Mouse (Mus musculus) liver, postnatal 0 days (tissue): ENCODE results near the gene Ttc7. TPM values are rescaled to one million over a fixed set of nuclear protein-coding genes. Genes with fewer than 3 reads are reported as not detected.

Experiments
- ATAC-seq: fragments of 200-750 bp; cut with Nextera tagmentation; 2 replicates; pipeline ENCODE4 v1.8.0; 2017; ENCODE audit warnings: mild to moderate bottlenecking, moderate library complexity
- DNase-seq: peaks from one replicate; pipeline ENCODE4 v3.0.0-alpha.2; 2016
- H3K27ac ChIP-seq: fragments of 300-500 bp; sonication (generic); 2 replicates; pipeline ENCODE4 v1.5.1; 2014; ENCODE audit warnings: antibody characterized with exemption, moderate library complexity, mild to moderate bottlenecking, low read depth
- H3K27me3 ChIP-seq: fragments of 300-500 bp; sonication (generic); 2 replicates; pipeline ENCODE4 v1.6.1; 2014; ENCODE audit warnings: low read length, control low read depth, mixed read lengths; ENCODE audit not compliant: insufficient read depth
- H3K36me3 ChIP-seq: fragments of 300-500 bp; sonication (generic); replicated peaks from 2 replicates; pipeline ENCODE4 v1.6.1; 2014; ENCODE audit warnings: mild to moderate bottlenecking, control low read depth, low read length, moderate library complexity, mixed read lengths; ENCODE audit not compliant: insufficient read depth
- H3K4me1 ChIP-seq: fragments of 300-500 bp; sonication (generic); 2 replicates; pipeline ENCODE4 v1.6.1; 2014; ENCODE audit warnings: antibody characterized with exemption, mild to moderate bottlenecking, control low read depth; ENCODE audit not compliant: insufficient read depth
- H3K4me2 ChIP-seq: fragments of 300-500 bp; sonication (generic); 2 replicates; pipeline ENCODE4 v1.6.1; 2014; ENCODE audit warnings: low read depth, mild to moderate bottlenecking, low read length, moderate library complexity, mixed read lengths
- H3K4me3 ChIP-seq: fragments of 300-500 bp; sonication (generic); 2 replicates; pipeline ENCODE4 v1.5.1; 2014; ENCODE audit warnings: low read depth, low read length
- H3K9ac ChIP-seq: fragments of 300-500 bp; sonication (generic); replicated peaks from 2 replicates; pipeline ENCODE4 v1.6.1; 2014; ENCODE audit warnings: mild to moderate bottlenecking, moderate library complexity
- H3K9me3 ChIP-seq: fragments of 300-500 bp; sonication (generic); 2 replicates; pipeline ENCODE4 v1.6.1; 2016; ENCODE audit warnings: mild to moderate bottlenecking, control low read depth, low read length, mixed read lengths
- CTCF ChIP-seq: sonication (generic); IDR thresholded peaks from 2 replicates; pipeline ENCODE4 v1.5.1; 2016; ENCODE audit warnings: antibody characterized with exemption, low read depth
- EP300 ChIP-seq: IDR thresholded peaks from 2 replicates; pipeline ENCODE4 v1.6.1; 2016; ENCODE audit warnings: antibody characterized with exemption, low read depth, mild to moderate bottlenecking
- WGBS: fragments of 180-500 bp; shearing (Covaris S2); extraction: QIAGEN DNeasy Blood & Tissue Kit; methylation state at CpG from one replicate; pipeline ENCODE4 v1.1.7; 2014; ENCODE audit not compliant: insufficient replicate concordance; 5-methylcytosine and 5-hydroxymethylcytosine counted together
- polyA plus RNA-seq: library from polyadenylated mRNA; unstranded; fragments of >200 nt; fragmentation: Nextera tagmentation; extraction: Ambion mirVana; gene quantifications from 2 replicates; pipeline ENCODE4 v1.2.1, GENCODE M21; 2015

Ttc7 gene
- polyA plus RNA-seq: 10.1 and 12.1 TPM in 2 replicates

GRCm38 (mm10) chr17:87282706-87283053 is at the start of gene Ttc7:
Ttc7 (plus strand) TSS chr17:87282886.
- under 1% methylated on average over 37 of the region's 38 CpGs for WGBS
- H3K9ac ChIP-seq: peak within 1 kb of the TSS; percentile 97
- no peak for TF ChIP-seq CTCF
- no peak for TF ChIP-seq EP300

DNA sequence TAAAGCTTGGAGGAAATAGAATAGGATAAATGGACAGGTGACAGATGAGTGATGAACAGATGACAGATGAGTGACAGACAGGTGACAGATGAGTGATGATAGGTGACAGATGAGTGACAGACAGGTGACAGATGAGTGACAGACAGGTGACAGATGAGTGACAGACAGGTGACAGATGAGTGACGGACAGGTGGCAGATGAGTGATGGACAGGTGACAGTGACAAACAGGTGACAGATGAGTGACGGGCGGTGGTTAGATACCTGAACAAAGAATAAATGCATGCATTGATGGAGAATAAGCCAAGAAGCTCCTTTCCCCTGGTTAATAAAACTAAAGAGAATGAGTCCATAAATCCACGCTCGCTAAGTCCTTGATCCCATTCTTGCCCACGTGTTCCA is 47.7 kb upstream of the Ttc7 start:
- Histone ChIP-seq H3K9ac (no peak overlapping the region), H3K9me3 (no peaks in the 10 kb centered on the region), H3K4me1 (no peaks in the 10 kb centered on the region), H3K36me3 (no peaks in the 10 kb centered on the region), H3K4me3 (no peak overlapping the region), H3K4me2 (no peak overlapping the region), H3K27ac (no peak overlapping the region), H3K27me3 (no peaks in the 10 kb centered on the region)
- TF ChIP-seq EP300: no peak
- ATAC-seq: no peak
- WGBS: 80% methylated on average over 6 of the region's 6 CpGs
- DNase-seq: no peak

More at GRCm38 (mm10) chr17:87282706-87283053, at the start of gene Ttc7:
- Histone ChIP-seq H3K27me3 (no peaks in the 10 kb centered on the region), H3K9me3 (no peaks in the 10 kb centered on the region), H3K27ac (peak within 1 kb of the TSS; percentile 99), H3K4me1 (peaks cover 50% of the 10 kb centered on the region), H3K4me3 (peak within 1 kb of the TSS; percentile 88), H3K4me2 (peak within 1 kb of the TSS; percentile 99), H3K36me3 (no peaks in the 10 kb centered on the region; the same call in 1 of the 2 replicates)
- ATAC-seq (peak; percentile 90), DNase-seq (peak; percentile 99)

DNA sequence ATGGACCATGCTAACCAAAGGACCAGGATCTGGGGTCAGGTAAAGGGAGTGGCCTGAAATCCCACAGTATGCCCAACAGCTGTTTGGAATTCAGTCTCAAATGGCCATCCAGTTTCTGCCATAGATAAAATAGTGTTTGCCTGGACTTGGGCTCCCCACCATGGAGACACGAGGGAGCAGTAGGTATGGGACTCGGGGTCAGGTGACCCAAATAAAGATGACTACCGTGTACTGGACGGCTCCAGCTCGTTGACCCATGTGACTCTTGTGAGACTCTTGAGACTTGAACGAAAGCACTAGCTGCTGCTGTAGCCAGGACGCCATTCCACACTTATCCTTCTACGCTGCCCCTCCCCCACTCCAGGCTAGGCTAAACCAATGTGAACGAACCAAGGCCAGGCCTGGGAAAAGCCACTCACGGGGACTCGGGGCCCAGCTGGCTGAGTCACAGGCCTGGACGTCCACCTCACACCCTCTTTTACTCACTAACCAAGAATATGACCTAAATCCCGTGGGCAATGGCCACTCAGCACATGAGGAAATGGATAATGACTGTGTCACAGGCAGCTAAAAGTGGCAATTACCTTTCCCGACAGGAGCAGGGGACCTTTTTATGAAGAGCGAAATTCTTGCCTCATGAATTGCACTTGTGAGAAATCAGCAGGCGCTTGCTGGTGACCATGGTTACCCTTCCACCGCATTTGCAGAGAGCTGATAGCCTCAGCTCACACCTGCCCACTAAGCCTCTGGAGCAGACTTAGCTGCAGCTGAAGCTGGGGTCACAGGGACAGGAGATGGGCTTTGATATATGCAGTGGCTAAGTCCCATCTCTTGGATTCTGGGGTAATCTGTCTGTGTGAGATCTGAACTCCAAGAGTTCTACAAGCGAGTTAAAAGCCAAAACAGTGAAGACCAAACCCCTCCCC is 45.7 kb upstream of the Ttc7 start:
- Histone ChIP-seq H3K4me3 (no peak overlapping the region), H3K27me3 (no peaks in the 10 kb centered on the region), H3K36me3 (no peaks in the 10 kb centered on the region), H3K4me1 (no peaks in the 10 kb centered on the region), H3K9me3 (no peaks in the 10 kb centered on the region), H3K27ac (no peak overlapping the region), H3K9ac (no peak overlapping the region), H3K4me2 (no peak overlapping the region)
- no peak for DNase-seq
- TF ChIP-seq EP300: no peak
- TF ChIP-seq CTCF: no peak
- no peak for ATAC-seq
- 60% methylated on average over 18 of the region's 18 CpGs for WGBS

GRCm38 (mm10) chr17:87237826-87238225 is 44.9 kb upstream of the Ttc7 start:
- no peak for TF ChIP-seq EP300
- no peak for TF ChIP-seq CTCF

GRCm38 (mm10) chr17:87246103-87246502 is 36.6 kb upstream of the Ttc7 start:
- Histone ChIP-seq H3K4me3 (no peak overlapping the region), H3K9me3 (no peaks in the 10 kb centered on the region), H3K36me3 (no peaks in the 10 kb centered on the region), H3K27me3 (no peaks in the 10 kb centered on the region), H3K9ac (no peak overlapping the region), H3K4me1 (peaks cover 9% of the 10 kb centered on the region), H3K4me2 (no peak overlapping the region), H3K27ac (no peak overlapping the region)
- ATAC-seq (no peak), DNase-seq (no peak)
- TF ChIP-seq EP300 (no peak), CTCF (no peak)
- 47% methylated on average over 9 of the region's 9 CpGs for WGBS

More at GRCm38 (mm10) chr17:87237826-87238225, 44.9 kb upstream of the Ttc7 start:
- ATAC-seq (no peak), DNase-seq (no peak)
- Histone ChIP-seq H3K27me3 (no peaks in the 10 kb centered on the region), H3K4me2 (no peak overlapping the region), H3K27ac (no peak overlapping the region), H3K9ac (no peak overlapping the region), H3K9me3 (no peaks in the 10 kb centered on the region), H3K4me3 (no peak overlapping the region), H3K4me1 (no peaks in the 10 kb centered on the region), H3K36me3 (no peaks in the 10 kb centered on the region)
- 88% methylated on average over 11 of the region's 11 CpGs for WGBS

DNA sequence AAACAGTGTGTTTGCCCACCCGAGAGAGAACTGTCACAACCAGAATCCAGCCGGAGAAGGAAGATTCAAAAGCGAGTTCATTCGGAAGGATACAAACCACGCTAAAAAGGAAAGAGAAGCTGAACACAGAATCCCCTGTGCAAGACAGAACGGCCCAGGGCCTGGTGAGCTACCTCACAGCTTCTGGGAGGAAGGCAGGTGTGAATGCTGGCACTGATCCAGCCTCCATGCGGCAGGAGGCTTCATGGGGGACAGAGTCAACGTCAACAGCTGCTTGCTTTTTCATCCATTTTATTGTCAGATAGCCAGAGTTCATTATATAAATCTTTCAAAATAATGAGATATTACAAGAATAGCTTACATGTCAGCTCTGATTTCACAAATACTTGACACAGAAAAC is 28.3 kb upstream of the Ttc7 start:
- H3K9me3 ChIP-seq: no peaks in the 10 kb centered on the region
- H3K4me2 ChIP-seq: no peak overlapping the region
- no peak for TF ChIP-seq EP300
- TF ChIP-seq CTCF: no peak
- WGBS: 80% methylated on average over 8 of the region's 8 CpGs
- H3K27ac ChIP-seq: no peak overlapping the region
- no peaks in the 10 kb centered on the region for H3K27me3 ChIP-seq
- H3K4me1 ChIP-seq: no peaks in the 10 kb centered on the region
- H3K4me3 ChIP-seq: no peak overlapping the region
- ATAC-seq (no peak), DNase-seq (no peak)
- no peak overlapping the region for H3K9ac ChIP-seq
- peaks cover 28% of the 10 kb centered on the region for H3K36me3 ChIP-seq
